Mouse (Mus musculus): ENCODE measurements around the gene Vrk2. TPM values are rescaled to one million over a fixed set of nuclear protein-coding genes. Genes with fewer than 3 reads are reported as not detected.

The Vrk2 gene
- 0.33 and 1.0 TPM in 2 replicates for polyA plus RNA-seq (2012; rRNA removed)

DNA sequence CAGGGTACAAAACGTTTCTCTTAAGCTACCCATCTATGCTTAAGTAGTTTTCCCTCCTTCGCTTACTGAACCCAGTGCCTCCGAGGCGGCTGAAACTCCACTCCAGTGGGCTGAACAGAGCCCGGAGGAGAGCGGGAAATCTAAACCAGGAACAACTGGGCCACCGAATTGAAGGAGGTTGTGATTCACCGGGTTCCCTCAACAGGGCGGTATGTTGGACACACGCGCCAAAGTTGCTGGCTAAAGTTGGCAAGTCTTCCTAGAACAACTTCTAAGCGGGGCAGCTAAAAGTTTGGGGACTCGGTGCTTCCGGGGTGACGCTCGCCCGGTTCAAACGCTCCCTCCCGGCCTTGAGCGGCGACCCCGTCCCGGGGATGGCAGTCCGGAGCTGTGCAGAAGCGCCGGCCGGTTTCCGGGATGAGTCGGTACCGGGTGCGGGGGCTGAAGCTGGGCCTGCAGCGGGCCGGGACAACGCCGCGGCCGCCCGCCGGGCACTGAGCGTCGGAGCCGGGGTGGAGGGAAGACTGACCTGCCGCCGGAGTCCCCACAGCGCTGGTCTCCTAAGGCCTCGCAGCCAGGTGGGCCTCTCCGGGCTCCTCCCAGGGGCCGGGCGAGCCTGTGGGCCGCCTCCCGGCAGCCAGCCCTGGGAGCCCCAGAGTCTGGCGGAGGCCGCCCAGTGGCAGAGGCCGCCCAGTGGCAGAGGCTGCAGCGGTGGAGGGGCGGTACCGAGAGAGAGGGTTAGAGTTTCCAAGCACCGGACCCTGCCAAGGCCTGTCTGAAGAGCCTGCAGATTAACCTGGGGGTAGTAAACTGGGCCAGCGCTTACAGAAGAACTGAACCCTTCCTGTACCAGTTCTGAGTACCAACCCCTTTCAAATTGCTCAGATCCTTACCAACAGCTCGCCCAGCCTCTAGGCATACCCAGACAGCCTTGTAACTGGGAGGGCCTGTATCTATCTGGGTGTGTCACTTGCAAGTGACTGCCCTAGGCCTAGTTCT, at the start of gene Vrk2, which contains the start of gene Gm6899:
Vrk2 (minus strand) TSS at position 939 of the 999 bp plus-strand sequence.
Gm6899 (plus strand) TSS at position 181 of the 999 bp plus-strand sequence.
- Histone ChIP-seq H3K27me3 (ENCODE audit: control insufficient read depth, insufficient read depth, low read length) (no peaks in the 10 kb centered on the region; the same call in 1 of the 2 replicates), H3K4me1 (ENCODE audit: control insufficient read depth, insufficient read depth, insufficient read length, low read length) (peaks cover 2% of the 10 kb centered on the region; the same call in 1 of the 2 replicates), H3K36me3 (ENCODE audit: control insufficient read depth, insufficient read depth, low read length) (0 out of 2 replicates have a peak, but pooled peaks cover 2% of the 10 kb centered on the region), H3K4me3 (ENCODE audit: low read depth, low read length) (peak within 1 kb of the TSS; percentile 95), H3K27ac (ENCODE audit: insufficient read depth, low read depth, low read length) (peak within 1 kb of the TSS; percentile 73)
- TF ChIP-seq CTCF (IDR thresholded peaks at IDR 0.05; ENCODE audit: extremely low read depth, insufficient read length, insufficient replicate concordance, low read depth, low read length), result peak; percentile 23; the same call in 1 of the 2 replicates
- peak; percentile 66; the same call in 1 of the 2 replicates for TF ChIP-seq POLR2A (IDR thresholded peaks at IDR 0.05; ENCODE audit: low read depth, low read length)
- under 1% methylated on average over 60 of the region's 60 CpGs for WGBS

DNA sequence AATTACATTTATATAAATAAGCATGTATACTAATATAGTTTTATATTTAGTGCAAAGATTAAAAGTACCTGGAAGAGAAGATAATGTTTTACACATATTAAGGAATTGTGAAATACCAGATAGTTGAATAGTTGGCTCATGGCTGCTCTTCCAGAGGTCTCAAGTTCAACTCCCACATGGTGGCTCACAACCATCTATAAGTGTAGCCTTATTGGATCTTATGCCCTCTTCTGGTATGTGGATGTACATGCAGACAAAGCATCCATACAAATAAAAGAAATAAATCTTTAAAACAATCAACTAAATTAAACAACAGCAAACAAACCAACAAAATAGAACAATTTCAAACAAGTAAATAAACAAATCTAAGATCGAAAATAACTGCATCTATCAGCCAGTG, 48.3 kb upstream of the Vrk2 start:
- Histone ChIP-seq H3K4me1 (ENCODE audit: control insufficient read depth, insufficient read depth, insufficient read length, low read length) (no peaks in the 10 kb centered on the region), H3K36me3 (ENCODE audit: control insufficient read depth, insufficient read depth, low read length) (no peaks in the 10 kb centered on the region), H3K27me3 (ENCODE audit: control insufficient read depth, insufficient read depth, low read length) (no peaks in the 10 kb centered on the region), H3K4me3 (ENCODE audit: low read depth, low read length) (no peak overlapping the region), H3K27ac (ENCODE audit: insufficient read depth, low read depth, low read length) (no peak overlapping the region)
- WGBS, result 84% methylated on average over 1 of the region's 1 CpGs
- no peak for TF ChIP-seq POLR2A (IDR thresholded peaks at IDR 0.05; ENCODE audit: low read depth, low read length)
- no peak for TF ChIP-seq CTCF (IDR thresholded peaks at IDR 0.05; ENCODE audit: extremely low read depth, insufficient read length, insufficient replicate concordance, low read depth, low read length)

DNA sequence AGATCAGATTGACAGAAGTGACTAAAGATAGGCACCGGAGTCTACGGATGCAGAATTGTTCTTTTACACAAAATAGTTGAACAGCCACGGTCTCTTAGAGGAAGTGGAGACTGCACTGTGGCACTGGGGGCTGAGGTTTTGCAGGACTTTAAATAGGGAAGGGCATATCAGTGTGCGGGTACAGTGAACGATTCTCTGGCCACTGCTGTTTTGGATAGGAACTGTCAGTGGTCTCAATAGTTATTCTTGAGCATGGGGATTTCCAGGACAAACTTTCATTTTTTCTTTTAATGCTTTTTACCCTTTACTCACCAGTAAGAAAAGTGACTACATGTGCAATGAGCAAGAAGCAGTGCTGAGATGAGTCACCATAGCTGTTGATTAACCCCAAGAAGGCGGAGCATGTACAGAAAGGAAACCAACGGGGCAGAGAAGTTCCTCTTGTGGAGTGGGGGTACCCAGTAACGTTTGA, 46.6 kb upstream of the Vrk2 start:
- 45% methylated on average over 8 of the region's 8 CpGs for WGBS
- Histone ChIP-seq H3K27me3 (ENCODE audit: control insufficient read depth, insufficient read depth, low read length) (no peaks in the 10 kb centered on the region), H3K4me1 (ENCODE audit: control insufficient read depth, insufficient read depth, insufficient read length, low read length) (no peaks in the 10 kb centered on the region), H3K36me3 (ENCODE audit: control insufficient read depth, insufficient read depth, low read length) (no peaks in the 10 kb centered on the region), H3K4me3 (ENCODE audit: low read depth, low read length) (no peak overlapping the region), H3K27ac (ENCODE audit: insufficient read depth, low read depth, low read length) (no peak overlapping the region)
- TF ChIP-seq POLR2A (IDR thresholded peaks at IDR 0.05; ENCODE audit: low read depth, low read length), result no peak
- TF ChIP-seq CTCF (IDR thresholded peaks at IDR 0.05; ENCODE audit: extremely low read depth, insufficient read length, insufficient replicate concordance, low read depth, low read length), result no peak

DNA sequence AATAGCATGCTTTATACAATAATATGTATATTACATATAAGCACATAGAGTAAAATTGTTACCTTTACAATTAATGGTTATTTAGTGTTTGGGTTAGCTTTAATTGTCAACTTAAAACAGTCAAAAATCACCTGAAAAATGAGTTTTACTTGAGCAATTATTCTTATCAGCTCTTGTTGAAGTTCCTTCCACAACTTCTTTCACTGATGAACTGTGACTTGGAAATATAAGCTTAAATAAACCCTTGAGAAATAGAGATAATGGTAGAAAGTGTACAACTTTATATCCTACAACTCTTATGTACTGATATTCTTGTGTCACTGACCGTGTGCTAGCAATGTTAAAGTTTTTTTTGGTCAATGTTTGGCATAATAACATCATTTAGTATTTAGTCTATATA, 42.4 kb upstream of the Vrk2 start:
- Histone ChIP-seq H3K36me3 (ENCODE audit: control insufficient read depth, insufficient read depth, low read length) (no peaks in the 10 kb centered on the region), H3K27me3 (ENCODE audit: control insufficient read depth, insufficient read depth, low read length) (no peaks in the 10 kb centered on the region), H3K27ac (ENCODE audit: insufficient read depth, low read depth, low read length) (no peak overlapping the region), H3K4me1 (ENCODE audit: control insufficient read depth, insufficient read depth, insufficient read length, low read length) (no peaks in the 10 kb centered on the region), H3K4me3 (ENCODE audit: low read depth, low read length) (no peak overlapping the region)
- WGBS, result 63% methylated on average over 1 of the region's 1 CpGs
- TF ChIP-seq POLR2A (IDR thresholded peaks at IDR 0.05; ENCODE audit: low read depth, low read length), result no peak
- no peak for TF ChIP-seq CTCF (IDR thresholded peaks at IDR 0.05; ENCODE audit: extremely low read depth, insufficient read length, insufficient replicate concordance, low read depth, low read length)

DNA sequence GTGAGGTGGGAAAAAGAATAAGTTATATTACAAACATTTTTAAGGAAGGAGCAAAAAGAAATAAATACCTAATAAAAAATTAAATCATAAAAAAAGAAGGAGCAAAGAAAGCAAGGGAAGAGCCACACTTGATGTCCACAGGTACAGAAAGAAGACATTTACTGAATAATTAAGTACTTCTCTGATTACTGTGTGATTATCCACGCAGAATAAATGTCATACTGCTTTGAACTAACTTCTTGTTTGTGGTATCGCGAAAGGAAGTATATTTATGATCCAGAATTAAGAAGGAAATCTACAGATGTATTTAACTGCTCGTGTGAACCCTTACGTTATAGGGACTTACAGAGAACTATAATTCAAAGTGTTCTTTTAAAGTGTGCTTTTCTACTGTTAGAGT, 28.9 kb upstream of the Vrk2 start:
- H3K4me3 ChIP-seq (ENCODE audit: low read depth, low read length), result no peak overlapping the region
- no peaks in the 10 kb centered on the region for H3K27me3 ChIP-seq (ENCODE audit: control insufficient read depth, insufficient read depth, low read length)
- no peak overlapping the region for H3K27ac ChIP-seq (ENCODE audit: insufficient read depth, low read depth, low read length)
- 78% methylated on average over 5 of the region's 5 CpGs for WGBS
- TF ChIP-seq CTCF (IDR thresholded peaks at IDR 0.05; ENCODE audit: extremely low read depth, insufficient read length, insufficient replicate concordance, low read depth, low read length) (no peak), POLR2A (IDR thresholded peaks at IDR 0.05; ENCODE audit: low read depth, low read length) (no peak)
- no peaks in the 10 kb centered on the region for H3K4me1 ChIP-seq (ENCODE audit: control insufficient read depth, insufficient read depth, insufficient read length, low read length)
- no peaks in the 10 kb centered on the region for H3K36me3 ChIP-seq (ENCODE audit: control insufficient read depth, insufficient read depth, low read length)

DNA sequence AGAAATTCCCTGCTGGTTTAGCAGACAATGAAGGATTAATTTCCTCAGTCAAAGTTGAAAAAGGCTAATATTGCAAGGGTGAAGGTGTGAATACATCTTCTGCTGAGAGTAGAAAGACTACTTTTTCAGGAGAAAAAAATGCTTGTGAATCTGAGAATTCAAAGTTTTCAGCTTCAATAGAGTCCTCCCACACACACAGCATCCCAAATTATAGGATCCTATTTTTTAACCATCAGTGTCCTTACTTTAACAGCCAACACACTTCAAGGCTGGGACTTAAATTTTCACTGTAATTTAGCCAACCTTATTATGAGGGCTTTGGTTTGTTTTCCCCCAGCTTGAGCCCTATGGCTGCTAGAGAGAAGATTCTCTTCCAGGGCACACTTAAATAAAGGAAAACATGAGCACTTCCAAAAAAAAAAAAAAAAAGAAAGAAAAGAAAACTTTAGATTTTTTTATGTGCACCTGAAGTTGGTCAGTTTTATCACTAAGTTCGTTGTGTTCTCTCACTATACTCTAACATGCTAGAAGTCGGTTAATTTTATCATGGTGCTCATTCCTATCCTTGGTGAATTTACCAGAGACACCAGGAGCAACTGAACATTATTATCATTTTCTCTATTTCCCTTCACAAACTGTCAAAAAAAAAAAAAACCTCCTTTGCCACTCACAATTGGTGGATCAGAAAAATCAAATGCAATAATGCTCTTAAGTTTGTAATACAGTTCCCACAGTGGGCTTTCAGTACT, 24.9 kb upstream of the Vrk2 start:
- Histone ChIP-seq H3K27ac (ENCODE audit: insufficient read depth, low read depth, low read length) (no peak overlapping the region), H3K4me3 (ENCODE audit: low read depth, low read length) (no peak overlapping the region), H3K36me3 (ENCODE audit: control insufficient read depth, insufficient read depth, low read length) (no peaks in the 10 kb centered on the region), H3K27me3 (ENCODE audit: control insufficient read depth, insufficient read depth, low read length) (no peaks in the 10 kb centered on the region), H3K4me1 (ENCODE audit: control insufficient read depth, insufficient read depth, insufficient read length, low read length) (no peaks in the 10 kb centered on the region)
- 87% methylated on average over 2 of the region's 2 CpGs for WGBS
- no peak for TF ChIP-seq CTCF (IDR thresholded peaks at IDR 0.05; ENCODE audit: extremely low read depth, insufficient read length, insufficient replicate concordance, low read depth, low read length)
- TF ChIP-seq POLR2A (IDR thresholded peaks at IDR 0.05; ENCODE audit: low read depth, low read length), result no peak

All from small intestine, adult 2 months (tissue).